Mouse (Mus musculus) limb, embryonic 15.5 days (tissue): Measurements from ENCODE around the gene B3gnt2. TPM values are rescaled to one million over a fixed set of nuclear protein-coding genes. Genes with fewer than 3 reads are reported as not detected.

ENCODE experiments used
- ATAC-seq: fragments of 200-750 bp; cut with Nextera tagmentation; 2 replicates; pipeline ENCODE4 v1.8.0; 2017; ENCODE audit warnings: low read depth, moderate TSS enrichment; ENCODE audit not compliant: insufficient number of reproducible peaks, low FRiP score, low TSS enrichment
- H3K27ac ChIP-seq: fragments of 300-500 bp; sonication (generic); 2 replicates; pipeline ENCODE4 v1.5.1; 2015; ENCODE audit warnings: moderate library complexity, mild to moderate bottlenecking, inconsistent platforms
- H3K27me3 ChIP-seq: fragments of 300-500 bp; sonication (generic); 2 replicates; pipeline ENCODE4 v1.6.1; 2015; ENCODE audit warnings: inconsistent platforms
- H3K36me3 ChIP-seq: fragments of 300-500 bp; sonication (generic); 2 replicates; pipeline ENCODE4 v1.6.1; 2015; ENCODE audit warnings: inconsistent platforms
- H3K4me1 ChIP-seq: fragments of 300-500 bp; sonication (generic); 2 replicates; pipeline ENCODE4 v1.6.1; 2015; ENCODE audit warnings: inconsistent platforms
- H3K4me2 ChIP-seq: fragments of 300-500 bp; sonication (generic); 2 replicates; pipeline ENCODE4 v1.6.1; 2015; ENCODE audit warnings: mild to moderate bottlenecking, inconsistent platforms
- H3K4me3 ChIP-seq: fragments of 300-500 bp; sonication (generic); 2 replicates; pipeline ENCODE4 v1.5.1; 2015; ENCODE audit warnings: mild to moderate bottlenecking, inconsistent platforms
- H3K9ac ChIP-seq: fragments of 300-500 bp; sonication (generic); 2 replicates; pipeline ENCODE4 v1.6.1; 2015; ENCODE audit warnings: inconsistent platforms
- H3K9me3 ChIP-seq: fragments of 300-500 bp; sonication (generic); 2 replicates; pipeline ENCODE4 v1.6.1; 2016; ENCODE audit warnings: inconsistent platforms
- WGBS: fragments of 180-500 bp; shearing (Covaris S2); methylation state at CpG from one replicate; pipeline ENCODE4 v1.1.7; 2015; 5-methylcytosine and 5-hydroxymethylcytosine counted together
- polyA plus RNA-seq: library from polyadenylated mRNA; unstranded; fragments of >200 nt; fragmentation: Nextera tagmentation; extraction: Ambion mirVana; gene quantifications from 2 replicates; pipeline ENCODE4 v1.2.1, GENCODE M21; 2015

Gene B3gnt2
- polyA plus RNA-seq, 1 experiment from 2014 or later: 11.6 TPM

DNA sequence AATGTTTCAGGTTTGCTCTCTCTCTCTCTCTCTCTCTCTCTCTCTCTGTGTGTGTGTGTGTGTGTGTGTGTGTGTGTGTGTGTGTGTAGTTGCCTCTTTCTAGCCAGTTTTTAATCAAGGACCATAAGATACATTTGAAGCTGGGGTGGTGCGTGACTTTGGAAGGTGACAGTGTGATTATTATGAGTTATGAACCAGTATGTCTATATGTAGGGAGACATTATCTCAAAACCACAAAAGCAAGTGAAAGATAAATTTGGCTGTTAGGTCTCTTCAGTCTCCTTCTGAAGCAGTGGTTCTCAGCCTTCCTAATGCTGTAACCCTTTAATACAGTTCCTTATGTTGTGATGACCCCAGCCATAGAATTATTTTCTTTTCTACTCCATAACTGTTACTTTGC is 24.6 kb upstream of the B3gnt2 start:
- 93% methylated on average over 1 of the region's 1 CpGs for WGBS

DNA sequence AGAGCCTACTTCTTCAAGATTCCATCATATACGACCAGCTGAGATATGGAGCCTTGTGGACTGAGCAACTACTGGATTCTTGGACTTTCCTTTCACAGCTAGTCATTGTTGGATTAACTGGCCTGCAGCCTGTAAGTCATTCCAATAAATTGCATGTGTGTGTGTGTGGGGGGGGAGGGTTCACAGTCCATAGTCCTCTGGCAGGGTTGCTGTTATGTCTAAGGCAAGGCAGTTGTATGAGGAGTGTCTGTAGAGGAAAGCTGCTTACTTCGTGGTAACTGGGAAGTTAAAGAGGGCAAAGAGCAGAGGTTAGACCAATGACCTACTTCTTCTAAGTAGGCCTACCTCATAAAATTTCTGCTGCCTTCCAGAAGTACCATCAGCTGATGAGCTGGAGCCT is 22.9 kb upstream of the B3gnt2 start:
- ATAC-seq: no peak
- no peaks in the 10 kb centered on the region for H3K9me3 ChIP-seq
- 73% methylated on average over 2 of the region's 2 CpGs for WGBS
- no peaks in the 10 kb centered on the region for H3K27me3 ChIP-seq
- no peak overlapping the region for H3K4me2 ChIP-seq
- H3K4me3 ChIP-seq: no peak overlapping the region
- no peaks in the 10 kb centered on the region for H3K4me1 ChIP-seq
- H3K27ac ChIP-seq: no peak overlapping the region
- H3K9ac ChIP-seq: no peak overlapping the region
- no peaks in the 10 kb centered on the region for H3K36me3 ChIP-seq

More for the DNA sequence above, 24.6 kb upstream of the B3gnt2 start:
- Histone ChIP-seq H3K27ac (no peak overlapping the region), H3K36me3 (no peaks in the 10 kb centered on the region), H3K4me3 (no peak overlapping the region), H3K9me3 (no peaks in the 10 kb centered on the region), H3K9ac (no peak overlapping the region), H3K4me2 (no peak overlapping the region), H3K4me1 (no peaks in the 10 kb centered on the region), H3K27me3 (no peaks in the 10 kb centered on the region)
- ATAC-seq: no peak

DNA sequence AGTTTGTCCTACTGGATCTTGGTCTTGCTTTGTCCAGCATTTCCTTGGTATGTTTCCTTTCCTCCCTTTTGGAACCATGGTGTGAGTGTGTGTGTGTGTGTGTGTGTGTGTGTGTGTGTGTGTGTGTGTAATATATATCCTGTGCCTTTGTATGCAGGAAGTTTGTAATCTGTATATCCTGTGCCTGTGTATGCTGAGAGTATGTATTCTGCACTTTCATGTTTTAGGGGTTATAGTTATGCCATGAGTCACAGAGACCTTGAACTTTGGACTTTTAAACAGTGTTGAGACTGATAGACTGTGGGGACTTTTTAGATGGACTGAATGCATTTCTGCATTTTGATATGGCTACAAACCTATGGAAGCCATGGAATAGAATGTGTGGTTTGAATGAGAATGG is 22.2 kb upstream of the B3gnt2 start:
- no peak for ATAC-seq
- H3K27me3 ChIP-seq: no peaks in the 10 kb centered on the region

DNA sequence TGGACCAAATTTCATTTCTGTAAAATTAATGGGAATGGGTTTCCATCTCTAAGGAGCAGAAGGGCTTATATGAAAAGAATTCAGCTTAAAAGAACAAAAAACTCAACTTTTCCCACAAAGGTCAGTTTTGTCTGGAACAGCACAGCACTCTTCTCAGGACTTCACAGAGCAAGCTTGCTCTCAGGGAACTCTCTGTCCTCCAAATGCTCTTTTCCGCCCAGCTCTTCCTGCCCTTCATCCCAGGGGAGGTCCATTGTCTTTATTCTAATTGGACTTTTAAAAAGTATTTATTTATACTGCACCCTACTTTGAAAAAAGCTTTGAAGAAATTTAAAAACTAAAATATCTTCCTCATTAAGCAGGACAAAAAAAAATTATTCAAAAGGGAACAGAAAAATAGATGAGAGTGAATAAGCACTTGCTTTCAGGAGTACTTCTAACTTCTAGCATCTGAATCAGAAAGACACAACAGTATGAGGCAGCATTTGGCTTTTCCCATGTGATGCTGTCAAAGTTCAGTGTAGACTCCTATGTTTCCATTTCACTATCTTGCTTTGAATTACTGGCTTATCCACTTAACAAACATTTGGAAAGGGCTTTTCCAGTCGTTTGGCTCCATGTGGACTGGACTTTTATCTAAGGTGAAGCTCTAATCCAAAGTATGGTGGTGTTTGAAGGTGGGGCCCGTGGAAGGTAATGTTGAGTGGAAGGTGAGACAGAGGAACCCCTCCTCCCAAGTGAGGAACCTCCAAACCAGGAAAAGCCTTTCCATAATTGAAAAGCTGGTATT is 19.8 kb upstream of the B3gnt2 start:
- no peaks in the 10 kb centered on the region for H3K27me3 ChIP-seq
- H3K27ac ChIP-seq: no peak overlapping the region
- ATAC-seq: no peak
- H3K4me1 ChIP-seq: no peaks in the 10 kb centered on the region
- WGBS: 71% methylated on average over 3 of the region's 3 CpGs
- H3K36me3 ChIP-seq: no peaks in the 10 kb centered on the region
- H3K4me2 ChIP-seq: no peak overlapping the region
- H3K9me3 ChIP-seq: no peaks in the 10 kb centered on the region
- no peak overlapping the region for H3K9ac ChIP-seq
- H3K4me3 ChIP-seq: no peak overlapping the region

More for the DNA sequence above, 22.2 kb upstream of the B3gnt2 start:
- no peak overlapping the region for H3K9ac ChIP-seq
- no peaks in the 10 kb centered on the region for H3K4me1 ChIP-seq
- no peaks in the 10 kb centered on the region for H3K36me3 ChIP-seq
- H3K4me3 ChIP-seq: no peak overlapping the region
- no peaks in the 10 kb centered on the region for H3K9me3 ChIP-seq
- H3K4me2 ChIP-seq: no peak overlapping the region
- H3K27ac ChIP-seq: no peak overlapping the region

DNA sequence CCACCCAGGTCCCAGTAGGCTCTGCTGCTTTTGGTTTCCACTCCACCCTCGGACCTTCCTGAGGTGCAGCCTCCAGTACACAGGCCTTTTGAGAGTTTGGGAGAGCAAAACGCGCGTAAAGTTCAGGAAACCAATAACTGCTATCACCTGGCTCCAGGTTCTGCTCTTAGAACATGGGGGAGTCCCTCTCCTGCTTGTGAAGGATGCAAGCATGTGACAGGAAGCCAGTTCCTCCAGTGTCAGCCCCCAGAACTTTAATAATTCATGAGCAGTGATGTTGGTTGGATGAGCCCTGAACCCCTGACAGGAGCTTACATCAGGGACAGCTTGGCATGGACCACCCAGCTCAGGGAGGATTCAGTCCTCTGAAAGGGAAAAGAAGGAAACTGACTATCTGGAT is 18.9 kb upstream of the B3gnt2 start:
- 66% methylated on average over 4 of the region's 4 CpGs for WGBS
- H3K9me3 ChIP-seq: no peaks in the 10 kb centered on the region
- peaks cover 6% of the 10 kb centered on the region for H3K4me1 ChIP-seq
- H3K4me3 ChIP-seq: no peak overlapping the region
- H3K4me2 ChIP-seq: no peak overlapping the region
- no peaks in the 10 kb centered on the region for H3K36me3 ChIP-seq
- H3K27me3 ChIP-seq: no peaks in the 10 kb centered on the region
- no peak for ATAC-seq
- H3K27ac ChIP-seq: no peak overlapping the region
- no peak overlapping the region for H3K9ac ChIP-seq

DNA sequence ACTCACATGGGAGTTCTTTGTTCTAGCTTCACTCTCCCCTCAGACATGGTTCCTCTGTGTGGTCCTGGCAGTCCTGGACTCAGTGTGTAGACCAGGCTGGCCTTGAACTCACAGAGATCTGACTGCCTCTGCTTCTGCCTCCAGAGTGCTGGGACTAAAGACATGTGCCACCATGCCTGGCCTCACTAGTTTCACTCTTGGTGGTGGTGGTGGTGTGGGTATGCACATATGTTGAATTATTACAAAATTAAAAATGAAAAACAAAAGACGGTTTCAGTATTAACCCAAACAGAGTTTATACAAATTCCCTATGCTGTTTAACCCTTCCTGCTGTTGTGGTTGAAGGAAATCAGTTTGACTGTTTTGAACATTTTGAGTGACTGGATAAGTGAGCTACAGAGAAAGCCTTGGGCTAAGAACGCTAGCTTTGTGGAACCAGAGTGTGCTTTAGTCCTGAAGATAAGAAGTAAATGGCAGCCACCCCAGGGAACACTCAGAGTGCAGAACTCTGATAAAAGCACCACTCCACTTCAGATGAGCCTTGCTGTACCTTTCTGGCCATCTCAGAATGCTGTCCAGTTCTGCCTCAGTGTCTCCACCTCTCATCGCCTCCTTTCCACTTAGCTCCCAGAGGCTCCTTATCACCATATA is 16.0 kb upstream of the B3gnt2 start:
- Histone ChIP-seq H3K27ac (no peak overlapping the region), H3K27me3 (no peaks in the 10 kb centered on the region), H3K4me3 (no peak overlapping the region), H3K4me2 (no peak overlapping the region), H3K4me1 (peaks cover 22% of the 10 kb centered on the region), H3K36me3 (no peaks in the 10 kb centered on the region), H3K9ac (no peak overlapping the region), H3K9me3 (no peaks in the 10 kb centered on the region)
- 82% methylated on average over 3 of the region's 3 CpGs for WGBS
- ATAC-seq: no peak

DNA sequence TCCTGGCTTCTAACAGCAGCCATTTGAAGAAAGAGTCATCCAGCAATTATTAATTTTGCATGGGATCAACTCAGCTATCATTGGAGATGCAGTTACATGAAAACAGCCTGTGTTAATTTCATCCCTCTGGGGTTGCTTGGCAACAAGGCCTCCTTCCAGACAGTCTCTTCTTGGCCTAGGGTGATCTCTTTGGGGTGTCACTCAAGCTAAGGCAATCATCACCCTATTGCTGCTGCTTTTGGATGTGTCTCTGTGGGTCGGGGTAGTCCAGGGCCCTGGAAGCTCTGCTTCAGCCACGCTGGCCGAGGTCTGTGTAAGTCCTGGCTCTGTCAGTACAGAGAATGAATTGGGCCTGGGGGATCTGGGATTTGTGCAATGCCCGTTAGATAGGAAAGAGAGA is 14.5 kb upstream of the B3gnt2 start:
- H3K27ac ChIP-seq: no peak overlapping the region
- WGBS: 69% methylated on average over 4 of the region's 4 CpGs
- no peak overlapping the region for H3K4me2 ChIP-seq
- H3K4me1 ChIP-seq: peaks cover 25% of the 10 kb centered on the region
- no peak for ATAC-seq
- H3K27me3 ChIP-seq: no peaks in the 10 kb centered on the region
- H3K36me3 ChIP-seq: no peaks in the 10 kb centered on the region
- H3K9me3 ChIP-seq: no peaks in the 10 kb centered on the region
- H3K9ac ChIP-seq: no peak overlapping the region
- H3K4me3 ChIP-seq: no peak overlapping the region

DNA sequence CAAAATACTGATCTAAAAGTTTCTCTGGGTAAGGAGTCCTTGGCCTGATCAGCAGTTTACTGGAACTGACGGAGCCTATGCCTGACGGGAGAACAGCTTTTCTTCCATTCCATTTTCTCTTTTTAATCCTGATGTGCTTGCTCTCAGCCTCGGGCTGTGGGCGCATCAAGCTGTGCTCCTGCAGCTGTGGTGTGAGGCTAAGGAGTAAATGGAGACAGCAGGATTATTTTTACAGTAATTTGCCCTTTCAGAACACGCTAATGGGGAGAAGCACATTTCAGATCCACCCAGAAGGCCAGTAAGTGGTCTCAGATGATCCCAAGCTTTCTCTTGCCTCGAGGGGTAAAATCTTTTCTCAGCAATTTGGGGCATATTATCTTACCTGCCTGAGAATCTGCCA is 14.0 kb upstream of the B3gnt2 start:
- Histone ChIP-seq H3K4me1 (peaks cover 25% of the 10 kb centered on the region), H3K36me3 (no peaks in the 10 kb centered on the region), H3K27ac (peak overlapping the region; percentile 7; the same call in 1 of the 2 replicates), H3K9me3 (no peaks in the 10 kb centered on the region), H3K4me2 (no peak overlapping the region), H3K27me3 (no peaks in the 10 kb centered on the region), H3K4me3 (no peak overlapping the region), H3K9ac (no peak overlapping the region)
- no peak for ATAC-seq
- WGBS: 57% methylated on average over 6 of the region's 6 CpGs

DNA sequence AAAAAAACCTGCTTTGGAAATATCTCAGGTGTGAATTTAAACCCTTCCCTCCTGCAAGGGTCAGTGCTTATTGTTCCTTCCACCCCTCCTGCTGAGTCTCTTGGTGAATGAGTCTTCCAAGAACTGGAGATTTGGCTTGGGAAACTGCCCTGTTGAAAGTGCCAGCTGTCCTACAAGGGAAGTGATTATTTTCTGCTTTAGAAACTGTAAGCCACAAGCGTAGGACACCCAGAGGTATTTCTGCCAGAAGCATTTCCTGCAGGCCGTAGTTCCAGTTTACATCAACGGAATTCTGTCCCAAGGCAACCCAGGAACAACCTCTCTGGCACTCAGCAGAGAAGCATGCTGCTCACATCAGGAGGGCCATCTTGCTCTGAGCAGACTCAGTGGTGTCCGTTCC is 12.6 kb upstream of the B3gnt2 start:
- no peak overlapping the region for H3K9ac ChIP-seq
- ATAC-seq: no peak
- no peaks in the 10 kb centered on the region for H3K36me3 ChIP-seq
- peaks cover 25% of the 10 kb centered on the region for H3K4me1 ChIP-seq
- no peak overlapping the region for H3K4me2 ChIP-seq
- no peaks in the 10 kb centered on the region for H3K9me3 ChIP-seq
- 45% methylated on average over 4 of the region's 4 CpGs for WGBS
- no peak overlapping the region for H3K4me3 ChIP-seq
- no peaks in the 10 kb centered on the region for H3K27me3 ChIP-seq
- 0 out of 2 replicates have a peak overlapping the region, but pooled peaks have one; percentile 38 for H3K27ac ChIP-seq

DNA sequence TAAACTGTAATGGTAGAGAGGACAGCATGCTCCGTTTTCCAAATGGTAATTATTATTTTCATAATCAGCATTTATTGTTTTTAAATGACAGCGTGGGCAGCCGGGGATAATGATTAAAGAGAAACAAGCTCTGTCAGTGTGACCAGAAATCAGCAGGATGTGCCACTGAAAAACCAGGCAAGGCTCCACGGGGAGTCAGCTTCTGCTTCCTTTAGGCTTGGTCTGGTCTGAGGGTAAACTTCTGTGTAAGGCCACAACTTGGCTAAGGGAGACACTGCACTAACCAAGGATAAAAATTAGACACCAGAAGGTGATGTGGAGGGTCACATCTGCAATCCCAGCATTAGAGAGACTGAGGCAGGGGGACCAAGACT is 11.5 kb upstream of the B3gnt2 start:
- Histone ChIP-seq H3K27ac (0 out of 2 replicates have a peak overlapping the region, but pooled peaks have one; percentile 33), H3K4me2 (no peak overlapping the region), H3K4me1 (peaks cover 25% of the 10 kb centered on the region), H3K9me3 (no peaks in the 10 kb centered on the region), H3K27me3 (no peaks in the 10 kb centered on the region), H3K9ac (no peak overlapping the region), H3K36me3 (no peaks in the 10 kb centered on the region), H3K4me3 (no peak overlapping the region)
- 31% methylated on average over 4 of the region's 4 CpGs for WGBS
- ATAC-seq: no peak

DNA sequence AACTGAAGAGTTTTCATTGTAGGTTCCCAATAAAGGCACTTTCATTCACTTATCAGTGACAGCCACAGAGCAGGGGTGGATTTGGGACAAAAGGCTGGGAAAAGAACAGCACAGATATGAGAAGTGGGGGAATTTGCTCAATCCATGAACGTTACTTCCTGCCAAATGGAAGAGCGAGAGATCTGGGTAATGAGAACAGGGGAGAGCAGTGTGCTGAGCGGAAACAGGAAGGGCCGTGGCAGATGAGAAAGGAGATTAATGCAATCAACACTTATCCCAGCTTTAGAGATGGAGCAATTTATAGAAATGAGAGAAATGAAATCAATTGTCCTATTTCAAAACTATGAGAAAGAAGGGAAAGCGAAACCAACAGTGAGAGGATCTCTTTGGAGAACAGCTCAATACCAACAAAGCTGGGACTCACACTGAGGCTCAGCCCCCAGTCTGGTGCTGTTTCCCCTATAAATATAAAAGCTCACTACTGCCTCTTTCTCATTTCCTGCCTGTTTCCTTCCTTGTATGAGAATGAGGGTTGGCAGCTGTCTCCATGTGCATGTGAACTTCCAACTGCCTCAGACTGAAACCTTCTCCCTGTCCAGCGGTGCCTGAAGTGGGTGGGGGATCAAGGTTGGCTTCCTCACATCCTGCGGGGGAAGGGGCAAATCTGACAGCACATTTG is 11.0 kb upstream of the B3gnt2 start:
- no peak for ATAC-seq
- Histone ChIP-seq H3K9me3 (no peaks in the 10 kb centered on the region), H3K27me3 (no peaks in the 10 kb centered on the region), H3K9ac (no peak overlapping the region), H3K27ac (peak overlapping the region; percentile 33; the same call in 1 of the 2 replicates), H3K4me2 (no peak overlapping the region), H3K4me3 (no peak overlapping the region), H3K4me1 (peaks cover 25% of the 10 kb centered on the region), H3K36me3 (no peaks in the 10 kb centered on the region)
- 51% methylated on average over 7 of the region's 7 CpGs for WGBS

DNA sequence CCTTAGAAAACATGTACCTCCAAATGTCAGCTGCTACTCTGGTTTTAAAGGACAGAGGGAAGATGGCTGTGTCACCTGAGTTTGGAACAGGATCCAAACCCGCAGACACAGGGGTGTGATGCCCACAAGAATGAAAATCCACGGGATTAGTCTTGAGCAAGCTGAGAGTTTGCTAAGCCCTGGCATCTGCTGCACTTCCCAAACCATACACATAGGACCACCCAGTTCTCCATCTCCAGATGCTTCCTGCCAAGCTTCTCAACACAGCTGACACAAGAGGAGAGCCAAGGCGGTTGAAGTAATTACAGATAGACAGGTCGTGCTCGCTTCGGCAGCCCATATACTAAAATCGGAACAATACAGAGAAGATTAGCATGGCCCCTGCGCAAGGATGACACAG is 7.8 kb upstream of the B3gnt2 start:
- no peak overlapping the region for H3K4me3 ChIP-seq
- WGBS: 81% methylated on average over 8 of the region's 8 CpGs
- no peak for ATAC-seq
- H3K4me1 ChIP-seq: peaks cover 12% of the 10 kb centered on the region
- no peaks in the 10 kb centered on the region for H3K27me3 ChIP-seq
- H3K9ac ChIP-seq: no peak overlapping the region
- no peaks in the 10 kb centered on the region for H3K9me3 ChIP-seq
- no peaks in the 10 kb centered on the region for H3K36me3 ChIP-seq
- no peak overlapping the region for H3K27ac ChIP-seq
- no peak overlapping the region for H3K4me2 ChIP-seq
